Mouse (Mus musculus): ENCODE measurements around the gene Nop58.

GRCm38 (mm10) chr1:59738768-59739414, 54.1 kb downstream of the Nop58 start:
- TF ChIP-seq CTCF (conservative IDR thresholded peaks at IDR 0.05 in 1 of 2, IDR thresholded peaks at IDR 0.05 in 1 of 2; ENCODE audit: low read depth in 2 of 2, low read length in 2 of 2) (no peak), ZKSCAN1 (IDR thresholded peaks at IDR 0.05; ENCODE audit: borderline replicate concordance, low read depth, low read length) (no peak), NRF1 (IDR thresholded peaks at IDR 0.05; ENCODE audit: low read depth, low read length) (no peak), EP300 (IDR thresholded peaks at IDR 0.05; ENCODE audit: low read length) (no peak), POLR2A (IDR thresholded peaks at IDR 0.05; ENCODE audit: low read depth, low read length) (no peak), TCF12 (IDR thresholded peaks at IDR 0.05; ENCODE audit: low read depth, low read length) (no peak), UBTF (IDR thresholded peaks at IDR 0.05; ENCODE audit: low read depth, low read length) (no peak), ZC3H11A (IDR thresholded peaks at IDR 0.05; ENCODE audit: low read depth, low read length) (no peak), NELFE (IDR thresholded peaks at IDR 0.05; ENCODE audit: low read depth, low read length) (no peak), HCFC1 (IDR thresholded peaks at IDR 0.05; ENCODE audit: low read depth, low read length) (no peak), USF2 (conservative IDR thresholded peaks at IDR 0.05; ENCODE audit: low read depth, low read length) (no peak), ETS1 (conservative IDR thresholded peaks at IDR 0.05; ENCODE audit: low read depth, low read length) (no peak), MEF2A (IDR thresholded peaks at IDR 0.05; ENCODE audit: borderline replicate concordance, low read depth, low read length) (no peak), BHLHE40 (IDR thresholded peaks at IDR 0.05; ENCODE audit: low read depth, low read length) (no peak)
